Mouse (Mus musculus) heart, embryonic 10.5 days (tissue): ENCODE results near the gene Crybg2. TPM values are rescaled to one million over a fixed set of nuclear protein-coding genes. Genes with fewer than 3 reads are reported as not detected.

ENCODE experiments used
- DNase-seq: peaks from one replicate; pipeline ENCODE4 v3.0.0-alpha.2; 2017; ENCODE audit warnings: low spot score
- H3K27ac ChIP-seq: fragments of 300-500 bp; sonication (generic); 2 replicates; pipeline ENCODE4 v1.5.1; 2016; ENCODE audit warnings: mild to moderate bottlenecking
- H3K27me3 ChIP-seq: fragments of 300-500 bp; sonication (generic); 2 replicates; pipeline ENCODE4 v1.6.1; 2016; ENCODE audit warnings: mild to moderate bottlenecking; ENCODE audit not compliant: poor library complexity, insufficient read depth, severe bottlenecking
- H3K36me3 ChIP-seq: fragments of 300-500 bp; sonication (generic); 2 replicates; pipeline ENCODE4 v1.6.1; 2016; ENCODE audit warnings: mild to moderate bottlenecking, moderate library complexity
- H3K4me1 ChIP-seq: fragments of 300-500 bp; sonication (generic); 2 replicates; pipeline ENCODE4 v1.6.1; 2016; ENCODE audit warnings: mild to moderate bottlenecking
- H3K4me3 ChIP-seq: fragments of 300-500 bp; sonication (generic); 2 replicates; pipeline ENCODE4 v1.5.1; 2016; ENCODE audit warnings: mild to moderate bottlenecking, moderate library complexity
- H3K9me3 ChIP-seq: fragments of 300-500 bp; sonication (generic); 2 replicates; pipeline ENCODE4 v1.6.1; 2016; ENCODE audit warnings: mild to moderate bottlenecking, moderate library complexity
- WGBS: fragments of 180-500 bp; shearing (Covaris S2); methylation state at CpG from one replicate; pipeline ENCODE4 v1.1.7; 2016; 5-methylcytosine and 5-hydroxymethylcytosine counted together
- polyA plus RNA-seq: library from polyadenylated mRNA; unstranded; fragments of >200 nt; fragmentation: Nextera tagmentation; extraction: Ambion mirVana; gene quantifications from 2 replicates; pipeline ENCODE4 v1.2.1, GENCODE M21; 2016

Crybg2 gene
- polyA plus RNA-seq, 1 experiment from 2014 or later, result 2.7 TPM

- no peaks in the 10 kb centered on the region for H3K36me3 ChIP-seq
- no peak for DNase-seq
- H3K9me3 ChIP-seq, result no peaks in the 10 kb centered on the region
- peaks cover 4% of the 10 kb centered on the region for H3K4me1 ChIP-seq
- H3K27ac ChIP-seq, result no peak overlapping the region
- H3K4me3 ChIP-seq, result no peak overlapping the region
- WGBS, result 58% methylated on average over 16 of the region's 16 CpGs
- H3K27me3 ChIP-seq, result no peaks in the 10 kb centered on the region
These were observed 30.1 kb downstream of the Crybg2 start for GRCm38 (mm10) chr4:134090521-134091224.

GRCm38 (mm10) chr4:134091225-134091529 is 30.6 kb downstream of the Crybg2 start:
- no peaks in the 10 kb centered on the region for H3K36me3 ChIP-seq
- no peak for DNase-seq
- 83% methylated on average over 6 of the region's 6 CpGs for WGBS
- H3K27ac ChIP-seq, result no peak overlapping the region
- peaks cover 4% of the 10 kb centered on the region for H3K4me1 ChIP-seq
- H3K27me3 ChIP-seq, result no peaks in the 10 kb centered on the region
- no peak overlapping the region for H3K4me3 ChIP-seq
- H3K9me3 ChIP-seq, result no peaks in the 10 kb centered on the region

DNA sequence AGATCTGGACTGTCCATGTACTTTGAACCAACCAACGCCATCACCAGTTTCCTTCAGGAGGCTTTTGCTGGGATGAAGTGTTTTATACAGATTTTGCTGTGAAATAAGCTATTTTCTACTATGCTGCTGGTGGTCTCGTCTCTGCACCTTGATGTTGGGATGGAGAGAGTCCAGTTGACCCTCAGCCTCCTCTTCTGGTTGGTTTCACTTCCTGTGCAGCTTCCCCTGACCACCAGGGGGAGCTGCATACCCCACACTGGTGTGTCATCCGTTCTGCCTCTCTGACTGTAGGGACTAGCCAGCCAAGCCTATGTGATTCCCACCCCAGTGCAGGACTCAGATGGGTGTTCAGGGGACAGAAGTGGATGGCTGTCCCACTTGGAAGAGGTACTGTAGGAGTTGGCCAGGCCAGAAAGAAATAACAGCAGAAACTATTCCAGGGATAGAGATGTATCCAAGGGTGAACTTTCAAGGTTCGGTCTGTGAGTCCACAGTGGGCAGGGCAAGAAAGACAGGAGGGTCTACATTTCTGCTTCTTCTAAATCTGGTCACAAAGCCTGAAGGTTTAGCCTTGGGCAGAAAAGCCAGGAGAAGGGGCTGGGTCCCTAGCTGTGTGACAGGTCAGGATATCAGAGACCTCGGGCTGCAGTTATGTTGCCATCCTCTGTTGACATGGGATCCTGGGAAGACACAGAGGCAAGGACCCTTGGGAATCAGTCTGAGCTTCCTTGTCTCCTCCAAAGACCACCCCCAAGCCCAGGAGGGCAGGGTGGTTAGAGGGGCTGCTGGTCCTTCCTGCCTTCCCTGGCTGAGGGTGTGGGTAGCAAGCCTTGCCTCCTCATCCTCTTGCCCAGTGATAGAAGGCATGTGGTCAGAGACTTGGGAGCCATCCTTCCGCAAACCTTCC is 32.0 kb downstream of the Crybg2 start:
- Histone ChIP-seq H3K27ac (no peak overlapping the region), H3K4me1 (peaks cover 4% of the 10 kb centered on the region), H3K9me3 (no peaks in the 10 kb centered on the region), H3K36me3 (no peaks in the 10 kb centered on the region), H3K27me3 (no peaks in the 10 kb centered on the region), H3K4me3 (no peak overlapping the region)
- 69% methylated on average over 6 of the region's 6 CpGs for WGBS
- DNase-seq, result no peak

- WGBS, result 81% methylated on average over 7 of the region's 7 CpGs
These were observed 33.5 kb downstream of the Crybg2 start for GRCm38 (mm10) chr4:134094004-134094564.

DNA sequence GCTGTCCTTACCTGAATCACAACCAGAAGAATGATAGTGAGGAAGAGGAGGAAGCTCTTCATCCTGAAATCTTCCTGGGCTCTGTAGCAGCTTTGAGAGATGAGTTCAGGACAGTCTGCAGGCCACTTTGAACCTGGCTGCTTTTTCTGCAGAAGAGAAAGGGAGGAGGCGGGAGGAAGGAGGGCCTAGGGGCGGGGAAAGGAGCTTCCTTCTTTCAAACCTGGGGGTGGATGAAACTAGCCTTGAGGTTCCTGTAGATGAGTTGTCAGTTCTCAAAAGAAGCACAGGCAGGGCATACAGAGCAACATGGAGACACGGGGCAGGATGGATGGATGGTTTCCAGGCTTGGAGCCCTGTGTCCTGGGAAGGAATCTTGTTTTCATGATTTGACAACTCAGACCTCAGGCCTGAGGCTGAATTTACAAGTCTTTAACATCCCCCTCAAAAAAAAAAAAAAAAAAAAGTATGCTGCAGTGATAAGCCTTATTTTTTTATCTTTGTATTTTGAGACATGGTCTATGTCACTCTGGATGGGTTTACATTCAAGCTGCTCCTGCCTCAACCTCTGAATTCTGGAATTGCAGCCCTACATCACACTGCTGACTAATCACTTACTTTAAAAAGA is 34.4 kb downstream of the Crybg2 start, which contains the start of gene Cd52:
Gene Cd52, minus strand, starts transcription at position 160 of the 625 bp plus-strand sequence.
- Histone ChIP-seq H3K36me3 (no peaks in the 10 kb centered on the region), H3K4me1 (peaks cover 10% of the 10 kb centered on the region), H3K9me3 (no peaks in the 10 kb centered on the region), H3K27ac (no peak within 1 kb of the TSS), H3K27me3 (no peaks in the 10 kb centered on the region), H3K4me3 (no peak within 1 kb of the TSS)
- 62% methylated on average over 3 of the region's 3 CpGs for WGBS
- no peak for DNase-seq

More at GRCm38 (mm10) chr4:134094004-134094564, 33.5 kb downstream of the Crybg2 start:
- Histone ChIP-seq H3K27me3 (no peaks in the 10 kb centered on the region), H3K4me3 (no peak overlapping the region), H3K27ac (no peak overlapping the region), H3K36me3 (no peaks in the 10 kb centered on the region), H3K9me3 (no peaks in the 10 kb centered on the region), H3K4me1 (peaks cover 10% of the 10 kb centered on the region)
- DNase-seq, result no peak

DNA sequence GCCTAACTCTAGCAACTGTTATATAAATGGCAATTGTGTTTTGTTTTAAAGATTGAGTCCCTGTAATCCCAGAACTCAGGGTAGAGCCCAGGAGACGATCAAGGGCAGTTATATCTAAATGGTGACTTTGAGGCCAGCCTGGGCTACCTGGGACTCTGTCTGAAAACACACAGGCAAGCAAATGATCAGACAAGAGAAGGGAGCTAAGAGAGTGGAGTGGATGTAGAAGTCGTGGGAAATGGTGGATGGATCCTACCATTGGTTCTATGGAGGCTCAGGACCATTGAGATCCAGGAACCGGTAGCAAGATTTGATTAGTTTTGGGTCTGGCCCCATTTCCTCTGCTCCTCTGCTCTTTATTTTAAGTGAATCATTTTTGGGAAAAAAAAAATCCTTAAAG is 35.5 kb downstream of the Crybg2 start:
- no peak overlapping the region for H3K4me3 ChIP-seq
- WGBS, result 78% methylated on average over 3 of the region's 3 CpGs

GRCm38 (mm10) chr4:134097015-134097608 is 36.5 kb downstream of the Crybg2 start:
- H3K4me3 ChIP-seq, result no peak overlapping the region
- WGBS, result 65% methylated on average over 5 of the region's 5 CpGs
- no peaks in the 10 kb centered on the region for H3K36me3 ChIP-seq
- DNase-seq, result no peak
- H3K9me3 ChIP-seq, result no peaks in the 10 kb centered on the region
- H3K27me3 ChIP-seq, result no peaks in the 10 kb centered on the region
- H3K27ac ChIP-seq, result no peak overlapping the region
- peaks cover 6% of the 10 kb centered on the region for H3K4me1 ChIP-seq

More for the DNA sequence above, 35.5 kb downstream of the Crybg2 start:
- DNase-seq, result no peak
- Histone ChIP-seq H3K4me1 (peaks cover 6% of the 10 kb centered on the region), H3K36me3 (no peaks in the 10 kb centered on the region), H3K27ac (no peak overlapping the region), H3K27me3 (no peaks in the 10 kb centered on the region), H3K9me3 (no peaks in the 10 kb centered on the region)

DNA sequence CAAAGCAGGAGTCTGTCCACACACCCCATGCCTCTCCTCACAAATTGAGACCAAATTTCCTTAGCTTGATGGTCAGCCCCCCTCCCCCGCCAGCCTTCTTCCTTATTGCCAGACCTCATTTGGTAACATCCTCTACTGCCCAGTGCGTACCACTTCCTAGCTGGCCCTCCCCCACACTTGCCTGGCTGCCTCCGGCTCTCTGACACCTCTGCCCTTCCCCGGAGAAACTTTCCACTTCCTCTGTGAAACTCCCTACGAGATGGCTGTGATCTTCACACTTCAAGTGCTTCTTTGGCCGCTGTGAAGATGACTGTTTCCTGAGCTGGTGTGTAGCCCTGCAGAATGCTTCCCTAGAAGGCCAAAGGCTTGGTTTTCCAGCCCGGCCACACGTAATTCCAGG is 38.0 kb downstream of the Crybg2 start:
- no peak overlapping the region for H3K4me3 ChIP-seq
- 42% methylated on average over 8 of the region's 8 CpGs for WGBS
- H3K4me1 ChIP-seq, result peaks cover 12% of the 10 kb centered on the region
- no peaks in the 10 kb centered on the region for H3K36me3 ChIP-seq
- no peak overlapping the region; the same call in 1 of the 2 replicates for H3K27ac ChIP-seq
- H3K9me3 ChIP-seq, result no peaks in the 10 kb centered on the region
- no peak for DNase-seq
- no peaks in the 10 kb centered on the region for H3K27me3 ChIP-seq

GRCm38 (mm10) chr4:134100245-134100644 is 39.6 kb downstream of the Crybg2 start:
- H3K9me3 ChIP-seq, result no peaks in the 10 kb centered on the region
- peaks cover 12% of the 10 kb centered on the region for H3K4me1 ChIP-seq
- DNase-seq, result no peak
- H3K27me3 ChIP-seq, result no peaks in the 10 kb centered on the region
- H3K4me3 ChIP-seq, result no peak overlapping the region
- WGBS, result 71% methylated on average over 4 of the region's 4 CpGs
- H3K36me3 ChIP-seq, result no peaks in the 10 kb centered on the region
- H3K27ac ChIP-seq, result no peak overlapping the region

DNA sequence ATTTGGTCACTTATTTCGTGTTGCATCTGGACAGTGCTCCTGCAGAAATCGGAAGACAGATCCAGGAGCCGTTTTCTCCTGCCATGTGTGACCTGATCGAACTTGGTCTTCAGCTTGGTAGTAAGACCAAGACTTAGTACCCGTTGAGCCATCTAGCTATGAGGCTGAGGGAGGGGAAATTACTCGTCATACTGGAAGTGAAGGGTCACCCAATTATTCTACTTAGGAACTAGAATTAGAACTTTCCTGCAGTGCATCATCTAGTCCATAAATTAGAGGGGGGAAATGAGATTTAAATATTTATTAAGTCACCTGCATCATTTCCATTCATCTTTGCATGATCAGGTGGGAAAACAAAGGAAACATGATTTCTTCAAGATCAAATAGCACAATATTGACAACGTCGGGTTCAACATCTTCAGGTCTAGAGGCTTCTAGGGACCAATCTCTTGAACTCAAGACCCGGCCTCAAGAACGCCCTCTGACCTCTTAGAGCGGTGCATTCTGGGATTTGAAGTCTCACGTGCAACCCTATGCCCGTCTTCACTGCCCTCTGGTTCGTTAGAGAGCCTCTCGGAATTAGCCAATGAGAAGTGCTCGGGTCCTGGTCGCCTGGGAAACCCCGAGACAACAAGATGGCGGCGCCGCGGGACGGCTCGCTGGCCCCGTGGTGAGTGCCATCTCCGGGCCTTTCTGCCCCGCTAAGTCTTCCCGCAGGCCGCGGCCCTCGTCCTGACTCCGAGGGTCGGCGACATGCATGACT is 41.5 kb downstream of the Crybg2 start, which contains the start of gene Ubxn11:
Gene Ubxn11, plus strand, starts transcription at position 592 of the 763 bp plus-strand sequence.
- Histone ChIP-seq H3K4me1 (peaks cover 17% of the 10 kb centered on the region), H3K27me3 (no peaks in the 10 kb centered on the region), H3K27ac (peak within 1 kb of the TSS; percentile 74), H3K36me3 (no peaks in the 10 kb centered on the region), H3K9me3 (no peaks in the 10 kb centered on the region), H3K4me3 (peak within 1 kb of the TSS; percentile 78)
- WGBS, result 15% methylated on average over 34 of the region's 34 CpGs
- DNase-seq, result peak; percentile 97

DNA sequence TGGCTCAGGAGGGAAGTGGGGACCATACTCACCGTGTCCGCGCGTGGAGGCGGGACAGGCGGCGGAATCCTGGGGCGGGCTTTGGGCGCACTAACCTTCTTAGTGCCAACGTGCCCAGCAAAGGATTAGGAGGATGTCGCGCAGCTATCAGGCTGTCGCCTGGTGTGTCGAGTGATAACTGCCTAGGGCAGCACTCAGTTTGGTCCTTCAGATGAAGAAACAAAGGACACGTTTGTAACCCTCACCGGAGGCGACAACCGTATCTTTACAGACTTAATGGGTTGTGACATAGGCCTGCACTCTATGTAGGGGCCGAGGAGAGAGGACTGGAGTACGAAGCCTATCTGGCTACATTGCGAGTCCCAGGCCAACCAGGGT is 42.1 kb downstream of the Crybg2 start:
- Histone ChIP-seq H3K27me3 (no peaks in the 10 kb centered on the region), H3K9me3 (no peaks in the 10 kb centered on the region), H3K4me3 (peak overlapping the region; percentile 78), H3K4me1 (peaks cover 17% of the 10 kb centered on the region), H3K36me3 (no peaks in the 10 kb centered on the region), H3K27ac (peak overlapping the region; percentile 74)
- DNase-seq, result no peak
- 3% methylated on average over 21 of the region's 21 CpGs for WGBS

DNA sequence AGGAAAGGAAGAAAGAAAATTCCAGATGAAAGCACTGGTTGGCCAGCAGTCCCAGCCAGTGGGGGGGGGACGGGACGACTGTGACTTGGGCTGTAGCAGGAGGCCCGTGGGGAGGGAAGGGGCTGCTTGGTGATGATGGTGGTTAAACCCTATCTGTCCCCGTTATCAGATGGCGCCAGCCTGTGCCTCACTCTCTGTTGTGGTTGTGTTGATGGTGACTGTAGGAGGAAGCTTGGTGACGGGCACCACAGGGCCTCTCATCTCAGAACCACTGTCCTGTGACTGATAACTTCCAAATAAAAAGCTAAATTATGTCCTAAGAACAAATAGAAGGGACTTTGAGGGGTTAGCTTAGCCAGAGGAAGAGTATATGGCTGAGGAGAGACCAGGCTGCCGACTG is 45.5 kb downstream of the Crybg2 start:
- DNase-seq, result no peak
- WGBS, result 57% methylated on average over 7 of the region's 7 CpGs
- Histone ChIP-seq H3K9me3 (no peaks in the 10 kb centered on the region), H3K4me1 (peaks cover 40% of the 10 kb centered on the region), H3K36me3 (no peaks in the 10 kb centered on the region), H3K4me3 (no peak overlapping the region), H3K27me3 (no peaks in the 10 kb centered on the region), H3K27ac (no peak overlapping the region)
